Mouse (Mus musculus) stomach, postnatal 0 days (tissue): ENCODE data around the gene Sox18.

Source experiments
- CTCF ChIP-seq: IDR thresholded peaks from 2 replicates; pipeline ENCODE4 v1.5.1; 2016; ENCODE audit warnings: antibody characterized with exemption, low read depth, mild to moderate bottlenecking, moderate library complexity
- EP300 ChIP-seq: optimal IDR thresholded peaks from 2 replicates; pipeline ENCODE3; 2016; ENCODE audit warnings: antibody characterized with exemption

GRCm38 (mm10) chr2:181628471-181628870 lies 43.0 kb downstream of the Sox18 start:
- TF ChIP-seq EP300 (no peak), CTCF (no peak)
